Mouse (Mus musculus): ENCODE measurements around the gene Dhps.

- no peak for TF ChIP-seq POLR2A (IDR thresholded peaks at IDR 0.05; ENCODE audit: insufficient read depth, low read length)
- TF ChIP-seq CTCF (IDR thresholded peaks at IDR 0.05; ENCODE audit: low read depth, low read length), result no peak
- TF ChIP-seq EP300 (IDR thresholded peaks at IDR 0.05; ENCODE audit: insufficient read depth, low read depth, low read length), result no peak
These were observed 11.5 kb upstream of the Dhps start, which contains the start of gene Fbxw9 for GRCm38 (mm10) chr8:85059879-85060616.
